Mouse (Mus musculus) hindbrain, embryonic 13.5 days (tissue): ENCODE data around the gene Calhm2. TPM values are rescaled to one million over a fixed set of nuclear protein-coding genes. Genes with fewer than 3 reads are reported as not detected.

Experiments used
- polyA plus RNA-seq: library from polyadenylated mRNA; unstranded; fragments of >200 nt; fragmentation: Nextera tagmentation; extraction: Ambion mirVana; gene quantifications from 2 replicates; pipeline ENCODE4 v1.2.1, GENCODE M21; 2015

Gene Calhm2
- polyA plus RNA-seq, 1 experiment from 2014 or later: 1.3 TPM

Other genes starting within 250 kb of the Calhm2 start
- 684 and 706 TPM in 2 replicates for gene Ina, start 123.6 kb downstream of the Calhm2 start, polyA plus RNA-seq
- gene Nt5c2, start 123.1 kb downstream of the Calhm2 start, polyA plus RNA-seq: 93.2 and 98.1 TPM in 2 replicates
- 31.1 and 31.2 TPM in 2 replicates for gene Pcgf6, start 87.4 kb downstream of the Calhm2 start, polyA plus RNA-seq
- gene Taf5, start 70.5 kb downstream of the Calhm2 start, polyA plus RNA-seq: 6.0 and 6.9 TPM in 2 replicates
- 1,588 and 1,676 TPM in 2 replicates for gene Usmg5, start 47.6 kb downstream of the Calhm2 start, polyA plus RNA-seq
- 6.7 and 7.3 TPM in 2 replicates for gene Pdcd11, start 47.5 kb downstream of the Calhm2 start, polyA plus RNA-seq
- not detected in 2 replicates for gene Calhm1, start 6.0 kb upstream of the Calhm2 start, polyA plus RNA-seq
- not detected in 2 replicates for gene Calhm3, start 19.5 kb upstream of the Calhm2 start, polyA plus RNA-seq
- 6.8 and 7.2 TPM in 2 replicates for gene Neurl1a, start 40.5 kb upstream of the Calhm2 start, polyA plus RNA-seq